Mouse (Mus musculus) G1E (cell line): ENCODE data around the gene Sh2d4b.

Experiments
- CTCF ChIP-seq: IDR thresholded peaks from 2 replicates; pipeline ENCODE4 v1.5.1; 2012; ENCODE audit warnings: low read depth, low read length, inconsistent platforms, mixed read lengths
- GATA1 ChIP-seq: IDR thresholded peaks from 2 replicates; pipeline ENCODE4 v1.6.1; 2012; ENCODE audit warnings: borderline replicate concordance, low read length, inconsistent platforms, mixed read lengths
- POLR2AphosphoS5 ChIP-seq: IDR thresholded peaks from 2 replicates; pipeline ENCODE4 v1.6.1; 2012; ENCODE audit warnings: low read depth, low read length, inconsistent platforms; ENCODE audit not compliant: insufficient replicate concordance
- TAL1 ChIP-seq: conservative IDR thresholded peaks from 2 replicates; pipeline ENCODE4 v1.6.1; 2012; ENCODE audit warnings: low read depth, low read length, inconsistent platforms, mixed read lengths

DNA sequence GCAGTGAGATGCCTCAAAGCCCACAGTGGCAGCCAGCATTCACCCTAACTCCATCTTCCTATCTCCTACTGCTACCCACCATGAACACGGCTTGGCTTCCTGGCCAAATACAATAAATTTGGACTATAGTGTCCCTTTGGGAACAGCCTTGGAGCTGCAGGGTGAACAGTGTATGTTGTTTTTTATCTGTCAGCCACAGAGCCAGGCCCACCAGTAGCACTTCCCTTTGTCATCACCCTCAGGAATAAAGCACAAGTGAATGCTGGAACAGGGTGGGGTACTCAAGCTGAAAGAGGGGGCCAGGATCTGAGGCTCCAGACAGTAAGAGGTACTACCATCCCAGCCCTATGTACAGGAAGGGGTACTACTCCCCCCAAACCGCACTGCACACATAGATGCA, 42.0 kb upstream of the Sh2d4b start:
- TF ChIP-seq CTCF (no peak), POLR2AphosphoS5 (no peak), GATA1 (no peak), TAL1 (no peak)
